Mouse (Mus musculus) urinary bladder, adult 2 months (tissue): ENCODE data around the gene Prr5l. TPM values are rescaled to one million over a fixed set of nuclear protein-coding genes. Genes with fewer than 3 reads are reported as not detected.
A peak's percentile ranks its signal among the peaks of the same experiment; 100 is the strongest.

Source experiments
- DNase-seq: peaks from one replicate; pipeline ENCODE4 v3.0.0; 2022; ENCODE audit warnings: low spot score
- polyA plus RNA-seq: library from polyadenylated mRNA; depleted of rRNA; stranded (reverse); fragments of >200 nt; gene quantifications from 2 replicates; pipeline ENCODE4 v1.2.3, GENCODE M21; 2012

The Prr5l gene
- polyA plus RNA-seq, 1 experiment = 2.6 TPM

DNA sequence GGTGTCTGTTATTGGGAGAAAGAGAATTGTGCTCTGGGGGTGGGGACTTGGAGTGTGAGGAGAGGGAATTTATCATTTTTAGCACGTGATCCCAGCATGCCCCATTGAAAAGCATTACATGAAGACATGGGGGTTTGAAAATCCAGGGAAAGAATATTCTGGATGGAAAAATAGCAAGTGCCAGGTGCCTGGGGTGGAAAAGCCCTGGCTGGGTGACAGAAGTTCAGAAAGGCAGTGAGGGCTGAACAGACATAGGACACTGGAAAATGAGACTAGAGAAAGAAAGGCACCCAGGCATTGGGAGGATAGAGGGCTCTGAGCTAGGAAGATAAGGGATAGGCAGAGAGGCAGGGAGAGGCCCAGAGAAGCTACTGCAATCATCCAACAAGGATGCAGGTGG, 62.0 kb downstream of the Prr5l start:
- no peak for DNase-seq

DNA sequence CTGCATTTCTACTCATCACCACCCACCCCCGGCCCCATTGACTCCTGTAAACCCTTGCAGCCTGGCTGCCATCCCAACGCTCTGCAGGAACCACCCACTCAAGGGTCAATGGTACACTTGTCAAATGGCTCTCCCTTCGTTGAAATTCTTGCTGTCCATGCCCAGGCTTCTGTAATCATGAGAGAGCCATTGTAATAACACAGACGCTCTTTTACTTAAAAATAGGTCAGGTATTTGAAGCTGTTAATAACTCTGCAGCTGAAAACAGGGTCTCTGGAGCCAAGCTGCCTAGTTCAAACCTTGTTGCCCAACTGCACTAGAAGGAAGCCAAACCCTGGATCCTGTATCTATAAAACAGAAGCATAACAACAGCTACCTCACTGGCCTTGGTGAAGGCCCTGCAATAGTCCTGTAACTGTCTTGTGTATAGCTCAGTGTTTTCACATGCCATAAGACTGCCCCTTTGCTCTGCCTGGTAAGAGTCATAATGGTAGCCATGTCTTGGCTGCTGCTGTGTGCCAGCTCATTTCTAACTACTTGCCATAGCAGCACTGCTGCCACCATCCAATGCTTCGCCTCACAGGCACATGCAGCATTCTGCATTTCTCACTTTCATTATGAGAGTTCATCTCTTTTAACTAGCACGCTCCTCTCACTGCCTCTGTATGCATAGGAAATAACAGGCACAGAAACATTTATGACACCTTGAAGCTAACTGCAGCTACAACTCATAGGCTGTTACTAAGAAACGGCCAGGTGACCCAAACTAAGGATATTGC, 63.7 kb downstream of the Prr5l start:
- DNase-seq = no peak

DNA sequence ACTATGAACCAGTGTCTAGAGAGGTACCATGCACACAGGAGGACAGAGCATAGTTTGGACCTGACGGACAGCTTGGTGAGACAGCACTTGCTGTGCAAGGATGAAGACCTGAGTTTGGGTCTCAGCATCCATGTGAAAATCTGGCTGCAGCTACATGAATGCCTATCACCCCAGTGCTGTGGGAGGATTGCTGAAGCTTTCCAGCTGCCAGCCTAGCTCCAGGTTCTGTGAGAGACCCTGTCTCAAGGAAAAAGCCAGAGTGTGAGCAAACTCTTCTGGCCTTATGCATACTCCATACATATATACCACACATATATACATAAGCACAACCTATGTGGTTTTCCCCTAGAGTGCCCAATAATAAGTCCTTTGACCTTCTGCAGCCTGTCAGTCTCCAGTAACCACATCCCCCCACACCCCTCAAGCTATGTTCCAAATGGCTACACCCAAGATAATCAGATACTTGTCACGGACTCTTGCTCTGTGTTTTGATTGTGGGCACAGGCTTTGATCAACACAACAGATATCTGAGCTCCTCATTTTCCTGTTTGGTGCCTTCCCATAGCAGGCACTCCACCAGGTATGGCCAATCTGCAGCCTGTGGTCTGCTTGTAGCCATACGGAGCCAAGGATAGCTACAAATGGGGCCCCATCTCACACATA, 66.0 kb downstream of the Prr5l start:
- DNase-seq = no peak

DNA sequence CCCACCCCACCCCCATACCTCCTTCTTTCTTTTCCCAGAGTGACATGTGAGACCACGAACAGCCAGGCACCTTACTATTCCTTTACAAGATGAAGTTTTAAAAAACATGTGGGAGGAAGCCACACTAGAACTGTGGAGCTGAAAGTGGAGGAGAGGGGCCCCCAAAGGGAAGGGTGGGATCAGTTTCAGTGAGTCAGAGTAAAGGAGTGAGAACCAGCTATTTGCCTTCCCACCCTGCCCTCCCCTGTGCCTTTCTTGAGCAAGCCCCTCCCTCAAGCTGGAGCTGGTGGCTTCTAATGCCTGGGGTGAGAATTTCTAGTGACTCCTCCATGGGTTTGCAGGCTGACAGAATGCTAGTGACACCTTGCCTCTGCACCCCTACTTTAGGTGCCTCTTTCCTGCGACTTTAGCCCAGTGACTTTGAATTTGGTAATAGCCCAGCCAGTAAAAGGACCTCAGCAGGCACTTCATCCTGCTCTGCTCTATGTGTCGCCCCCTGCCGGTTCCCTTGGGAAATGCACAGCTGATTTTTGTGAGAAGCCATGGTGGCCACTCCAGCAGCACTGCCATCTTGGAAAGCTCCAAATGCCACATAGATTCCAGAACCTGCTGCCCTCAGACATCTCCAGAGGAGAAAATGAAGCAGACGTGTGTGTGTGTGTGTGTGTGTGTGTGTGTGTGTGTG, 67.4 kb downstream of the Prr5l start:
- no peak for DNase-seq

DNA sequence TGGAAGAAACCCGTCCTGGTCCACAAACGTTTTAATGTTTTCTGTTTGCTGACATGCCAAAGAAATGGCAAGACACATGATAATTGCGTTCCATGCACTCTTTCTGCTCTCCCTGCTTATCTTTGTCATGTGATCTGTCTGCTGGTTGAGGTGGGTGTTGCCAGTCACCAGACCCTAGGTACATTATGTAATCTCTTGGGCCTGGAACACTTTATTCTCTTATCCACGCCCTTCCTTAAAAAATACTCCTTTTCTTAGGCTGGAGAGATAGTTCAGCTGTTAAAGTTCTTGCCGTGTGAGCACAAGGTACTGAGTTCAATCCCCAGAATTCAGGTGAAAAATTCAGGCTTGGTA, 68.6 kb downstream of the Prr5l start:
- DNase-seq = no peak

DNA sequence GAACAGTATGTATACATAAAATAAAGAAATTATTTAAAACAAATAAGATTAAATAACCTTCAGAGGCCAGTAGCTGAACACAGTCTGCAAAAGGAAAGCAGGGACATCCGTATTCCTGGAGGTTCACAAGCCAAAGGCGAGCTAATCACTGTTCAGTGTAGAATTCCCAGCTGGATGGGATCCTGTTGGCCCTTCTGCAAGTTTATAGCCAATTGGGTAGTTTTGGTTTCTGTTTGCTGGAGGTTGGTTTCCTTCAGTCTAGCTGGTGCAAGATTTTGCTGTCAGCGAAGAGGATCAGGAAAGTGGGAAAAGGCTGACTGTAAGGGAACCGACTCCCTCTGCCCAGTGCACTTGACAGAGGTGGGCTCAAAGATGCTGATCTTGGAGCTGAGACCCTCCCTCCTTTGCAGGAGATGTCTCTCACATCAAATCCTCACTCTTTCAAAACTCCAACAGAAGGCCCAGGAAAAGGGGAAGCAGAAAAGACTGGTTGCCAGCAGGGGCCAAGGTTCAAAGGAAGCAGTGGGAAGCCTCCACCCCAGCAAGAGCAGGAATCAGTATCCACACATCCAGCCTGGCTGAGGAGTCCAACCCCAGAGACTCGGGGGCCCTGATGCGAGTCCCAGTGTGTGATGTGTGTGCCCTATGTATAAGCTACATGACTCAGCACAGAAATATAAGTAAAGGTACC, 69.1 kb downstream of the Prr5l start:
- DNase-seq = no peak

DNA sequence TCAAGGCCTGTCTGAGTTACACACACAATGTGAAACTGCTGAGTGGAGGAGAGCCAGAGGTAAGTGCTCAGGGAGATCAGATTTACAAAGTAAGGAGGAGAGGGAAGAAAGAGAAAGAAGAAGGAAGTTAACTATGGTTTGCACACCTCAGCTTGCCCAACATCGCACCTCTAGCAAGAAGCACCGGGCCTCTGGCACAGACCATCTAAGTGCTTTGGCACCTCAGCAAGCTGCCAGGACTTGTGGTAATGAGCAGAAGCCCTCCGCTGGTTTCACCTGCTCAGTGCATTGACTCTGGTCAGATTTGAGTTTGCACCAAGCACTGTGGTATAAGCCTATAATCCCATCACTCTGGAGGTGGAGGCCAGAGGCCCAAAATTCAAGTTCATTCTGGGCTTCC, 70.9 kb downstream of the Prr5l start:
- DNase-seq = no peak

DNA sequence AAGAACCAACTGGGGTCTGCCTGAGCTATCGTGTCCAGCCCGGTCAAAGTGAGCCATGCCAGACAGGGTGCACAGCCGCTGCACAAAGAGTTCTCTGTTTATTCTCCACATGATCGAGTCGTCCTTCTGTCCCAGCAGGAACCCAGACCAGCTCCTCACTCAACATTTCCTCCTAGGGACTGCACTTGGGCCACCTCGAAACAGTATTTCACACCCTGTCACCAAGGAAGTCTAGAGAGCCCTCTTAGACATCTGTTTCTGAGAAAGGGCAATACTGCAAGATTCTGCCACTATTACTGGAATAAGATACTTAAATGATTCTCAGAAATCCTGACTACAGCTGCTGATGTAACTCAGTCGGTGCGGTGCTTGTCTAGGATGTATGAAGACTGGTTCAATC, 72.1 kb downstream of the Prr5l start:
- DNase-seq = no peak

DNA sequence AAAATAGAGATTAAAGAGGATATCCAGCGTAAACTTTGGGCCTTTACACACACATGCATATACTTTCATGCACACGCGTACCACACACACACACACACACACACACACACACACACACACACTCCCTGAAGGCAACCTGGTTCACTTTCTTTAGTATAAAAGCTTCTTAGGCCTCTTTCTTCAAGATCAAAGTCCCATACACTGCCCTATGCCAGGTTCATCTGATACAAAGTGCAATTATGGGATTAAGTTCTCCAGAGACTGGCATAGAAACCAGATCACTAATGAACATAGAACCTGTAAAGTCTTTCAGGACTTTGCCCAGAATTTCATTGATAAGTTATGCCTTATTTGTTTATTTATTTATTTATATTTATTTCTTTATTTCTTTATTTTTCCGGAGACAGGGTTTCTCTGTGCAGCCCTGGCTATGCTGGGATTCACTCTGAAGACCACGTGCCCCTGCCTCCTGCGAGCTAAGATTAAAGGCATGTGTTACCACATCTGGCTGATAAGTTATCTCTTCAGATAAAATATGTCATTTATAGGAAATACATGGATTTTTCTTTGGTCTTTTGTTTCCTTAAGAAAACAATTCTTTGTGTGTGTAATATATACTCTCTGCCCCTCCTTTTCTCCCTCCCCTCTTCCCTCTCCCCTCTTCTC, 73.1 kb downstream of the Prr5l start:
- DNase-seq = no peak

DNA sequence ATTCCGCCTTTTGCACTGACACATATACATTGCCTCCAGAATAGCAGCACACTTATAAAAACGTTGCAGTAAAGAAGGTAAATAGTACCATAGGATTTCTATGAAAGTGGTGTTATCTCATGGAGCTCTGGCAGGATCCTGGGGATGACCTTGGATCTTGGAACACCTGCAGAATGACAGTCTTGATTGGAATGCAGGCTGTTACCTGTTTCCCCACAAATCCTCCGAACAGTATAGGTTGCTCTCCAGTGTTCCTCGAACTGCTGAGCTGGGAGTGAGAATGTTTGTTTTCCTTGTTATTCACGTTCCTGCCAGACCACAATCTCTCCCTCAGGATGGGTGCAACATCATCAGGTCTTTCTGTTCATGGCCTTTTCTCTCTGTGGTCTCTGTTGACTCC, 75.1 kb downstream of the Prr5l start:
- no peak for DNase-seq

DNA sequence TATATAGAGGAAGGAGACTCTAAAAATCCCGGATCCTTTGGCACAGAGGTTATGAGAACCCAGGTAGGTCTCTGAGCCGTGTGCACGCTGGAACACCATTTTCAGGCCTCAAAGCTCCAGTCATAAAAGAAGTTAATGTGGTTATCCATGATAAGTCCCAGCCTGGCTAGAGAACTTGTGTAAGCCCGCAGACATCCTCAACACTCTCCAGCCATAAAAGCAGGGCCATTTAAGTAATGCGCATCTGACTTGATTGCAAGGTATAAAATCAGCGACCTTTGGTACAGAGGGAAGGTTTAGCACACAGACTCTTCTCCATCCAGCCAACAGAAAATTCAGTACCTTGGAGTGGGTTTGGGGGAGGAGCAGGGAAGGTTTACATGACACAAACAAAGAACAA, 80.6 kb downstream of the Prr5l start:
- DNase-seq = no peak

DNA sequence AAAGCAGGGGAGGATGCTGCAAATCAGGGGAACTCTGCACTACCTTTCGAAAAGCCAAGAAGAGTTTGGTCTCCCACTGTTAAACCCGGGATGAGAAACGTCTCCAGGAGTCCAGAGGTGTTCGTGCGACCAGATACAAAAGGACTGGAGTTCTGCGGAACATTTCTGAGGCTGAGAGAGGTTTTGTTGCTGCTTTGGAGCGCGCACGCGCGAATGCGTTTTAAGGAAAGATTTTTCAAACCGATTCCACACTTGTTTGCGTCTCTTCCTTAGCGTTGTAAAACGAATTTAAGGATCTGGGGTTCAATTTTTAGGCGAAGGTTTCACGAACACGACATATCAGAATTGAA, 85.0 kb downstream of the Prr5l start:
- no peak for DNase-seq

DNA sequence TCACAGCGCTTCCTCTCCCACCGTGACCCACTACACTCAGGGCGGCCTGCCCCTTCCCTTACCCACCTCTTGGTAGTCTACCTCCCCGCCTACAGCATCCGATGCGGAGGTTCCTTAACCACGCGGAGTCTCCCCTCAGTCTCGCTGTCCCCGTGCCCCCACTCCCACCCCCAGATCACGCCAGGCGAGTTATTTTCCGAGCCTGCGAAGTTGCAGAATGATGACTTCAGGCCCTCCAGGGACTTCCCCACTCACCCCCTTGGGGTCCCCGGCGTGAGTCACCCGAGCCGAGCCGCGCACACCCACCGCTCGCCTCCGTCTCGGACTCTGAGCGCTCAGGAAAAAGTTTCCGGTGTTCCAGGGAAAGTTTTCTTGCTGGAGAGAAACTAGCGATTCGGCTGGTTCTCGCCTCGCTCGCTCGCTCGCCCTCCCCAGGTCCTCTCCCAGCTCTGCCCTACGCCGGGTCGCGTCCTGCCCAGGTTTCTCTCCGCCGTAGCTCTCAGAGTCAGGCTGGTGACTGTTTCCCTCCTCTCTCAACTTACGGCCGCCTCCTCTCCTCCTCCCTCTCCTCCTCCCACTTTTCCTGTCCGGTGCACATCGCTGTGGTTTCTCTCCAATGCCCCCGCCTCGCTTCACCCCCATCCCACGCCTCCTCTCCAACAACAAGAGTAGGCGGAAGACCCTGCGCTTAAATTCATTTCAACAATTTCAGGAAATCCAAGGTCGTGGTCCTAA, 85.5 kb downstream of the Prr5l start:
- DNase-seq = peak; percentile 24

DNA sequence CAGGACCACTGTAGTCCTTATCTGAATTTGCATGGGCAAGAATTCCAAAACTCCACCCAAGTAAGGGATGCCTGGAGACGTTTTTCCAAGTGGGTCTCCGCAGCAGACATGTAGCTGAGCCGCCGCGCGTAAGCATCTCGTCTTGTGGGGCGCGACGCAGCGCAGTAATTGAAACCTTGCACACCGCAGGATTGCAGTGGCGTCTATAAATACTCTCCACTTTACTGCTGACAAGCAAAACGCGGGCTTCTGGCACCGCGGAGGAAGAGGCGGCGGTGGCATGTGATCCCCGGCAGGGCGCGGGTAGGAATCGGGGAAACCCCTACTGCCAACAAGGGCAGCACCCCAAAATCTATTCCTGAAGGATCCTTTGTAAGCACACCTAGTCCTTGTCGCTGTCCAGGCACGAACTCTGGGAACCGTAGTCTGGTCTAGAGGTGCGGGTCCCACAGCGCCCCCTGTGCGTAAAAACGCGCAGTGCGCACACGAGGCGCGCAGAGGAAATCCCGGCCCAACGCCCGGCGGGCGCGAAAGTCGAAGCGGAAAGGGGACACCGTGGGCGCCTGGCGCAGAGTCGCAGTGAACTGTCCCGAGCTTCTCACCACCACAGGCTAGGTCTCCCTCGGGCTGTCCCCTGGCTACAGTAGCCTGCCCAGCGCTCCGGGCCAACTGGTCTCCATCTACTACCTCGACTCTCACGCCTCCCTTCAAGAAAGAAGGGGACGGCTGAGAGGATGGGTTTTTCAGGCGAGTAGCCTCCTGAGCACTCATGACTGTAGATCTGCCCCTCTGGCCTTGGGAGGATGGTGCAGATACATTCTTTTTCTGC, 86.3 kb downstream of the Prr5l start:
- DNase-seq = peak; percentile 50

DNA sequence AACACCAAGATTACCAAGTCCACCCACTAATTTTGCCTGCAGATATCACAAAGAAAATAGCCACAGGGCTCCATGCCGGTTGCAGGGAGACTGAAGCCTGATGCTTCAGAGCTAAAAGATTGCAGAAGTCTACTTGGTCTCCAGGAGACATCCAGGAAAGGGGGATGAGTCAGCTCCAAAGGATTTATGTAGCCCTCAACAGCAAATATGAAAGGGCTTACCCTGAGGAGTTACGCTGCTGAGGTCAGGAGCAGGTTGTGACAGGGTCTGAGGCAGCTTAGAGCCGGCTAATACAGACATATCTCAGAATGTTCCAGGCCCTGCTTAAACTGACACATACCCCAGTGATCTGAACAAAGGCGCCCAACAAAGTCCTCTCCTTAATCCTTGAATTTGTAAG, 90.7 kb downstream of the Prr5l start:
- no peak for DNase-seq

DNA sequence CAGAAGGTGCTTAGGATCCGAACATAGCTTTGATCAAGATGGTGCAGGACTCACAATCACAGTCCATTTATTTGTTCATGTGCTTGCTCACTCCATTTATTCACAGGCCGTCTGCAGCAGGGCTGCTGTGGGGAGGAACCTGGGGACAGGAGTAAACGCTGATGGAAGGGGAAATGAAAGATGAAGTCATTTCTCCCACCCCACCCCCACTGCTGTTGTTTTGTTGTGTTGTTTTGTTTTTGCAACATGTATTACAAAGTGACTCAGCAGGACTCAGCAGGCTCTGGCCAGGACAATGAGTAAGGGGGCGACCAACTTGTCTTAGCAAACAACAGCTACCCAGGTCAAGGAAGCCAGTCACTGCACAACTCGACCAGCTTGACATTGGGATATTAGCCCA, 99.6 kb downstream of the Prr5l start:
- no peak for DNase-seq

DNA sequence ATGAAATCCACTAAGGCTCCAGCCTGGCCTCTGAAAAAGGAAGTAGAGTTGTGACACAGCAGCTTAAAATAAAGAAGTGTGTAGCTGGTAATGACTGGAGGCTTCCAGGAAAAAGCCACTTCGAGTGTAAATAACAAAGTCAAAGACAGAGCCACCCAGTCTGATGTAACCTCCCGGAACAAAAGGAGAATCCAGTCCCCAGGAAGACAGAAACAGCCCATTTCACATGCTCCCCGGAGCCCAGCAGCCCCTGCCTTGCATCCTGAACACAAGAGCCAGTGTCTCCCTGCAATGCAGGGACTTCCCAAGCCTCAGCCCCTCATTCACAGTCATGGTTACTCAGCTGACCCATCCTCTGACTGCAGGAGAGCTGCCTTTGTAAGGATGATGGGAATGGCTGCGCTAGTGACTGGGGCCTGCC, 101.5 kb downstream of the Prr5l start:
- DNase-seq = no peak

DNA sequence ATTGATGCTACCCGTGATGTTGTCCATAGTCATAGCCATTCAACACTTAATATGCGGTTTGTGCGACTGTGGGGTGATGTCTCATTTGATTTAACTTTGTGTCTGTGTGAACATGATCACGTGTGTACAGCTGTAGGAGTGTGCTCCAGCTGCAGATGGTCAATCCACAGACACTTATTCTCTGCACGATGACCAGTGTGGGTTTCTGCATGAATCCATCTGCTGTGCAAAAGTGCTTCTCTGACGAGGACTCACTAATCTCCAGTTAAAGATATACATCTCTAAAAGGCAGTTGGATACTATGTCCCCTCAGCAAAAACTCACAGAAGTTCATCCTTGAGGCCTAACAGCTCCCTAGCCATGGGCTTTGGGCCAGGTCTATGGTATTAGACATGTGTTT, 104.7 kb downstream of the Prr5l start:
- no peak for DNase-seq

DNA sequence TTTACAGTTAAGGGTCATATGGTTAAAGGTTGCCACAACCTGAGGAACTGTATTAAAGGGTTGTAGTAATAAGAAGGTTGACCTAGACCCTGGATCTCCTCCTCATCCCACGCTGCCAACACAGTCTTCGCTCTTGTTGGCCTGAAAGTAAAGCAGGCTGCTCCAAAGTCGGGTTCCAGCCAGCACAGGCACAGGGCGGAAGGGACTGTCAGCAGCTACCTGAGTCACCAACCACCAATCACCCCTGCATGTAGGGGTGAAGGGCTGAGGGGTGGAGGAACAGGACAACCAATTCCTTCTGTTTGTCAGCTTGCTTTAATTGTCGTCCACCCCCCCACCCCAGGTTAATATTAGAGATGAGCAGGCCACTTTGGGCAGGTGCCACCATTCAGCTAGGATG, 119.3 kb downstream of the Prr5l start:
- DNase-seq = no peak

DNA sequence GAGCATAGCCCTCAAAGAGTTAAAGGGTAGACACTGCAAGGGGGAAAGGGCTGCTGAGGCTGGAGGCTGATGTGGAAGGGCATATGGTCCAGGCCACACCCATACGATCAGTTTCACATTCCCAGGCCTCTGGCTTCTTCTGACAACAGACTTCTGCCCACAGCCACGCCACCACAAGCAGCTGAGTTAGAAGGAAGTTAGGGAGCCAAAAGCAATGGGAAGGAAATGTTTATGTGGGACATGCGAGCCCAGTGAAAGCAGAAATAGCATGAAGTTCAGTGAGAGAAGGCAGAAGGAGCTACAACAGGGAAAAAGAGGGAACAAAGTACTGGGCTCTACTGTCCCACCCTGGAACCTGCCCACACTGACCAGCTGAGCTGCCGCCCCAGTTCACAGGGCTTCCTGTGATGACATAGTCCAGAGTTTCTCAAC, 119.9 kb downstream of the Prr5l start:
- no peak for DNase-seq
